24 mouse cellular contexts compared by ENCODE assay signal in the genomic region with DNA sequence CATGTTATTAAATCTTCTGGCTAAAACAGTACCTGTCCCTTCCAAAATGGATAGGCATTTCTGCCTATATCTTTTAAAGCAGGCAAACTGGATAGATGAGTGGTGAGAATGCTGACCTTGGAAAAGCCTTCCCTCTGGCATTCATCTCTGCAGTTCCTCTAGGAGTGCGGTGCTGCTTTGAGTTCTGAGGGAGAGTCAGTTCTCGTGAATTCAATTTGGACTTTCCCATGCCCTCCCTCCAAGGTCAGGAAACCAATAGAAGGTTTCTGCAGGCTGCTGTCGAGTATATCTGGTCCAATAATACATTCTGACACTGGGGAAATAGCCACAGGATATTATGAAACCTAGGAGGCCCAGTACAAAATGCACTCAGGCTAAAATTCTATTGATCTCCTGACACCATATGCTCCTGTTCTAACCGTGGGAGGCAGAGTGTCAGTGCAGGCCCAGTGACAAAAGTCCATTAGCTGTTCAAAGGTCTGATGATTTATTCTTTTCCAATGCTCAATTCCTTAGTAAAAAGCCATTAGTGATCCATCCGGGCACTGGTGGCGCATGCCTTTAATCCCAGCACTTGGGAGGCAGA. TPM values are rescaled to one million over a fixed set of nuclear protein-coding genes. Genes with fewer than 3 reads are reported as not detected.
DNase-seq lines count a peak whose midpoint lies in the region; ATAC-seq and TF ChIP-seq lines count a peak whose summit lies in the region.
"Had no signal": no experiment of that assay in that cellular context is flagged by ENCODE, and none has a peak within 500 bp of the region (broad histone marks: within the 10 kb centered on the region; RNA-seq: fewer than 3 reads in every experiment).

No protein-coding gene starts in this region.

- H3K27ac ChIP-seq in layer of hippocampus, adult 2 months, result peak overlapping the region; percentile 59; the same call in 1 of the 2 replicates
- H3K27ac ChIP-seq in liver, postnatal 0 days (ENCODE audit: low read depth), result peak overlapping the region; percentile 76
- H3K27ac ChIP-seq in liver, embryonic 11.5 days (ENCODE audit: low read depth, low read length), result no peak overlapping the region
- H3K27ac ChIP-seq: gastrocnemius, adult 2 months; hindbrain, embryonic 10.5 days; hindbrain, embryonic 13.5 days; intestine, embryonic 15.5 days had no signal

- 52% methylated on average over 6 of the region's 6 CpGs for WGBS in liver, postnatal 0 days (ENCODE audit: insufficient replicate concordance)
- WGBS in liver, embryonic 11.5 days, result 69% methylated on average over 6 of the region's 6 CpGs

- no peak overlapping the region for H3K4me3 ChIP-seq in layer of hippocampus, adult 2 months
- peak overlapping the region; percentile 25 for H3K4me3 ChIP-seq in liver, postnatal 0 days (ENCODE audit: low read depth, low read length)
- H3K4me3 ChIP-seq in liver, embryonic 11.5 days (ENCODE audit: low read depth, low read length), result no peak overlapping the region
- H3K4me3 ChIP-seq: gastrocnemius, adult 2 months; hindbrain, embryonic 10.5 days; hindbrain, embryonic 13.5 days; intestine, embryonic 15.5 days had no signal

- TF ChIP-seq EP300 in liver, postnatal 0 days (IDR thresholded peaks at IDR 0.05; ENCODE audit: low read depth), result peak; percentile 65; the same call in 1 of the 2 replicates

- H3K4me2 ChIP-seq in liver, postnatal 0 days (ENCODE audit: low read depth, low read length), result peak overlapping the region; percentile 58
- H3K4me2 ChIP-seq in liver, embryonic 11.5 days, result no peak overlapping the region
- H3K4me2 ChIP-seq: heart, embryonic 11.5 days; hindbrain, embryonic 13.5 days; intestine, embryonic 15.5 days had no signal

- H3K4me1 ChIP-seq in liver, postnatal 0 days (ENCODE audit: insufficient read depth), result 0 out of 2 replicates have a peak, but pooled peaks cover 3% of the 10 kb centered on the region
- H3K4me1 ChIP-seq in liver, embryonic 11.5 days (replicated peaks; ENCODE audit: control insufficient read depth, insufficient read depth, low read length), result no peaks in the 10 kb centered on the region
- H3K4me1 ChIP-seq: hindbrain, embryonic 10.5 days; hindbrain, embryonic 13.5 days; intestine, embryonic 15.5 days had no signal

- peak; percentile 23 for DNase-seq in adrenal gland, postnatal 14 days
- no peak for DNase-seq in adrenal gland, postnatal 10 days
- DNase-seq in layer of hippocampus, adult 2 months (ENCODE audit: low spot score in 2 of 2), result no peak
- DNase-seq in layer of hippocampus, postnatal 10 days (ENCODE audit: low spot score in 2 of 2), result no peak
- no peak for DNase-seq in liver, postnatal 0 days
- no peak for DNase-seq in liver, embryonic 11.5 days (ENCODE audit: low spot score)
- DNase-seq in fibroblast of lung, adult 2 months (ENCODE audit: low read depth), result peak; percentile 78
- DNase-seq in embryo, embryonic 9.5 days (ENCODE audit: extremely low spot score), result no peak
- DNase-seq: adrenal gland, adult 2 months; cerebellum, adult 11-12 months; cerebellum, adult 8-10 months; cerebellum, postnatal 10 days; cerebellum, postnatal 36 days; embryo, embryonic 11 days; forebrain, postnatal 0 days; gastrocnemius, adult 2 months; gastrocnemius, postnatal 14 days had no signal

- no peaks in the 10 kb centered on the region for H3K9me3 ChIP-seq in liver, postnatal 0 days (ENCODE audit: low read length)
- no peaks in the 10 kb centered on the region for H3K9me3 ChIP-seq in liver, embryonic 11.5 days (ENCODE audit: control insufficient read depth, low read length)
- H3K9me3 ChIP-seq: hindbrain, embryonic 10.5 days; hindbrain, embryonic 13.5 days; intestine, embryonic 15.5 days had no signal

- no peaks in the 10 kb centered on the region for H3K27me3 ChIP-seq in liver, postnatal 0 days (ENCODE audit: insufficient read depth, low read length)
- no peaks in the 10 kb centered on the region for H3K27me3 ChIP-seq in liver, embryonic 11.5 days (replicated peaks; ENCODE audit: control insufficient read depth, insufficient read depth, low read length)
- H3K27me3 ChIP-seq: hindbrain, embryonic 13.5 days; intestine, embryonic 15.5 days had no signal

- no peaks in the 10 kb centered on the region for H3K36me3 ChIP-seq in liver, postnatal 0 days (replicated peaks; ENCODE audit: insufficient read depth, low read length)
- no peaks in the 10 kb centered on the region for H3K36me3 ChIP-seq in liver, embryonic 11.5 days (ENCODE audit: control insufficient read depth, insufficient read depth, low read length)
- H3K36me3 ChIP-seq: hindbrain, embryonic 10.5 days; hindbrain, embryonic 13.5 days; intestine, embryonic 15.5 days had no signal

- no peak overlapping the region for H3K9ac ChIP-seq in liver, postnatal 0 days (replicated peaks)
- H3K9ac ChIP-seq in liver, embryonic 11.5 days (ENCODE audit: low read depth, low read length), result no peak overlapping the region
- H3K9ac ChIP-seq: forebrain, postnatal 0 days; hindbrain, embryonic 13.5 days; intestine, embryonic 15.5 days had no signal

- no peak for TF ChIP-seq CTCF in layer of hippocampus, adult 2 months (conservative IDR thresholded peaks at IDR 0.05)
- TF ChIP-seq CTCF in liver, postnatal 0 days (IDR thresholded peaks at IDR 0.05; ENCODE audit: low read depth), result no peak

- peak; percentile 100 for ATAC-seq in liver, postnatal 0 days
- ATAC-seq in liver, embryonic 11.5 days (replicated peaks; ENCODE audit: low FRiP score), result no peak
- ATAC-seq: CD4-positive, CD25-positive, alpha-beta regulatory T cell, adult 4 months; forebrain, embryonic 14.5 days; hindbrain, embryonic 16.5 days; intestine, embryonic 15.5 days had no signal

RNA-seq across cellular contexts. Expression of gene Mrpl39, which starts 10.3 kb away (rescaled TPM):
- total RNA-seq in adrenal gland, postnatal 14 days (2021), result 54.9 and 56.2 TPM in 2 replicates
- total RNA-seq in adrenal gland, postnatal 10 days (2021), result 10 to 100 TPM; 48.7 to 51.8 TPM
- 10 to 100 TPM; 19.7 to 27.6 TPM for total RNA-seq in layer of hippocampus, adult 2 months (2021)
- 10 to 100 TPM; 18.9 to 21.3 TPM for total RNA-seq in layer of hippocampus, postnatal 10 days (2021)
- 17.6 and 18.3 TPM in 2 replicates for polyA plus RNA-seq in liver, postnatal 0 days (2015; fragmentation: Nextera tagmentation; extraction: Ambion mirVana)
- polyA plus RNA-seq in liver, embryonic 11.5 days (2014; fragmentation: Nextera tagmentation; extraction: Ambion mirVana), result 49.3 and 50.3 TPM in 2 replicates

RNA-seq across cellular contexts. Expression of gene Jam2, which starts 28.1 kb away (rescaled TPM):
- total RNA-seq in adrenal gland, postnatal 14 days (2021), result 21.2 and 24.2 TPM in 2 replicates
- 10 to 100 TPM; 20.1 TPM for total RNA-seq in adrenal gland, postnatal 10 days (2021)
- 10 to 100 TPM; 18.9 to 22.6 TPM for total RNA-seq in layer of hippocampus, adult 2 months (2021)
- 10 to 100 TPM; 26.3 to 30.4 TPM for total RNA-seq in layer of hippocampus, postnatal 10 days (2021)
- polyA plus RNA-seq in liver, postnatal 0 days (2015; fragmentation: Nextera tagmentation; extraction: Ambion mirVana), result 2.9 and 3.2 TPM in 2 replicates
- polyA plus RNA-seq in liver, embryonic 11.5 days (2014; fragmentation: Nextera tagmentation; extraction: Ambion mirVana), result 1.4 and 1.7 TPM in 2 replicates

Comparison
In these comparisons a context has a peak if more than half of its experiments do, and no peak if none do; other contexts are left out.
1. DNase-seq: peak in adrenal gland, postnatal 14 days (single experiment) and fibroblast of lung, adult 2 months (single experiment); none in adrenal gland, postnatal 10 days (single experiment), layer of hippocampus, adult 2 months (0 of 2), layer of hippocampus, postnatal 10 days (0 of 2), liver, postnatal 0 days (single experiment), liver, embryonic 11.5 days (single experiment) and embryo, embryonic 9.5 days (single experiment).